Mouse (Mus musculus) CH12.LX (cell line): ENCODE measurements around the gene Ctnnbip1. TPM values are rescaled to one million over a fixed set of nuclear protein-coding genes. Genes with fewer than 3 reads are reported as not detected.

Experiments used
- DNase-seq: peaks from one replicate; pipeline ENCODE4 v3.0.0-alpha.2; 2013; ENCODE audit errors: extremely low read depth
- H3K27ac ChIP-seq: 2 replicates; pipeline ENCODE4 v1.5.1; 2012; ENCODE audit warnings: low read depth, mild to moderate bottlenecking, control low read depth, moderate library complexity; ENCODE audit not compliant: insufficient read depth
- H3K27me3 ChIP-seq: replicated peaks from 2 replicates; pipeline ENCODE3; 2012; ENCODE audit warnings: inconsistent platforms
- H3K36me3 ChIP-seq, 2 experiments: replicated peaks in 1 of 2; 2 replicates each; pipeline versions ENCODE3 to v1.6.1; 2012; ENCODE audit warnings: inconsistent platforms in 1 of 2, low read length in 1 of 2, mild to moderate bottlenecking in 1 of 2, mixed read lengths in 1 of 2, moderate library complexity in 1 of 2; ENCODE audit not compliant: control insufficient read depth in 1 of 2, insufficient read depth in 1 of 2
- H3K4me1 ChIP-seq, 2 experiments: 2 replicates each; pipeline ENCODE4 v1.6.1; 2012; ENCODE audit warnings: inconsistent platforms in 1 of 2, moderate library complexity in 1 of 2; ENCODE audit not compliant: insufficient read depth in 2 of 2, control insufficient read depth in 1 of 2
- H3K4me2 ChIP-seq: 2 replicates; pipeline ENCODE4 v1.6.1; 2012; ENCODE audit warnings: low read depth, mild to moderate bottlenecking, control low read depth; ENCODE audit not compliant: poor library complexity, insufficient read depth, severe bottlenecking
- H3K4me3 ChIP-seq, 3 experiments: fragments of 150-350 bp in 1 of 3; sonication (generic) in 1 of 3; replicated peaks in 1 of 3; 2 replicates each; pipeline versions ENCODE3 to v1.5.1; 2011 to 2012; ENCODE audit warnings: low read depth in 2 of 3, low read length in 2 of 3, mild to moderate bottlenecking in 2 of 3, moderate library complexity in 2 of 3, control low read depth in 1 of 3, improper control_type of control experiment in 1 of 3, inconsistent platforms in 1 of 3, mixed read lengths in 1 of 3; ENCODE audit not compliant: poor library complexity in 1 of 3
- H3K79me2 ChIP-seq: replicated peaks from 2 replicates; pipeline ENCODE4 v1.6.1; 2012; ENCODE audit warnings: mild to moderate bottlenecking, moderate library complexity; ENCODE audit not compliant: control insufficient read depth, poor library complexity, insufficient read depth, severe bottlenecking; ENCODE audit errors: extremely low read depth
- H3K9ac ChIP-seq: 2 replicates; pipeline ENCODE4 v1.6.1; 2012; ENCODE audit warnings: low read depth, mild to moderate bottlenecking, control low read depth, moderate library complexity; ENCODE audit not compliant: insufficient read depth
- H3K9me3 ChIP-seq: replicated peaks from 2 replicates; pipeline ENCODE3; 2012; ENCODE audit warnings: low read length, inconsistent platforms, mixed read lengths
- CHD1 ChIP-seq: IDR thresholded peaks from 2 replicates; pipeline ENCODE4 v1.6.1; 2012; ENCODE audit warnings: low read depth, low read length, improper control_type of control experiment, inconsistent platforms
- CTCF ChIP-seq, 2 experiments: IDR thresholded peaks in 1 of 2; conservative IDR thresholded peaks in 1 of 2; 2 replicates each; pipeline ENCODE4 v1.5.1; 2011 to 2012; ENCODE audit warnings: low read depth in 2 of 2, low read length in 2 of 2, improper control_type of control experiment in 1 of 2, inconsistent platforms in 1 of 2, mild to moderate bottlenecking in 1 of 2, moderate library complexity in 1 of 2
- E2F4 ChIP-seq: IDR thresholded peaks from 2 replicates; pipeline ENCODE4 v1.6.1; 2011; ENCODE audit warnings: low read depth, low read length, improper control_type of control experiment; ENCODE audit not compliant: insufficient replicate concordance
- ELF1 ChIP-seq: IDR thresholded peaks from 2 replicates; pipeline ENCODE4 v1.6.1; 2014; ENCODE audit warnings: low read depth, mild to moderate bottlenecking, inconsistent platforms, low read length, improper control_type of control experiment
- EP300 ChIP-seq: IDR thresholded peaks from 2 replicates; pipeline ENCODE4 v1.6.1; 2011; ENCODE audit warnings: low read length, improper control_type of control experiment
- GABPA ChIP-seq: IDR thresholded peaks from 2 replicates; pipeline ENCODE4 v1.6.1; 2012; ENCODE audit warnings: low read depth, low read length, improper control_type of control experiment, inconsistent platforms; ENCODE audit not compliant: insufficient replicate concordance
- HCFC1 ChIP-seq: IDR thresholded peaks from 2 replicates; pipeline ENCODE4 v1.6.1; 2012; ENCODE audit warnings: low read depth, mild to moderate bottlenecking, inconsistent platforms, low read length, improper control_type of control experiment
- JUN ChIP-seq: IDR thresholded peaks from 2 replicates; pipeline ENCODE4 v1.6.1; 2011; ENCODE audit warnings: low read depth, mild to moderate bottlenecking, low read length, improper control_type of control experiment, moderate library complexity; ENCODE audit not compliant: insufficient read depth
- JUND ChIP-seq: conservative IDR thresholded peaks from 2 replicates; pipeline ENCODE4 v1.6.1; 2011; ENCODE audit warnings: low read depth, low read length, improper control_type of control experiment
- KAT2A ChIP-seq: IDR thresholded peaks from 2 replicates; pipeline ENCODE4 v1.6.1; 2012; ENCODE audit warnings: low read length, improper control_type of control experiment, inconsistent platforms; ENCODE audit not compliant: insufficient replicate concordance
- NRF1 ChIP-seq: IDR thresholded peaks from 2 replicates; pipeline ENCODE4 v1.6.1; 2014; ENCODE audit warnings: low read depth, mild to moderate bottlenecking, inconsistent platforms, low read length, improper control_type of control experiment, moderate library complexity
- POLR2AphosphoS2 ChIP-seq: IDR thresholded peaks from 2 replicates; pipeline ENCODE4 v1.6.1; 2011; ENCODE audit warnings: low read depth, low read length, improper control_type of control experiment
- TBP ChIP-seq: conservative IDR thresholded peaks from 2 replicates; pipeline ENCODE4 v1.6.1; 2011; ENCODE audit warnings: low read depth, low read length, improper control_type of control experiment
- UBTF ChIP-seq: IDR thresholded peaks from 2 replicates; pipeline ENCODE4 v1.6.1; 2012; ENCODE audit warnings: low read depth, mild to moderate bottlenecking, inconsistent platforms, low read length, improper control_type of control experiment, moderate library complexity
- dilution Hi-C: fragments of 300-500 bp; cut with MboI; formaldehyde crosslinking; loops from 2 replicates; pipeline ENCODE4 v1.14.3; 2020; ENCODE audit warnings: low sequenced_read_pairs; ENCODE audit not compliant: extremely low pct_unique_long_range_greater_than_20kb, extremely low pct_ligation_motif_present
- in situ Hi-C: fragments of 300-500 bp; cut with MboI; formaldehyde crosslinking; loops from 3 replicates; pipeline ENCODE4 v1.14.3; 2019; ENCODE audit warnings: low sequenced_read_pairs, low pct_ligation_motif_present, low pct_unique_long_range_greater_than_20kb, mixed read lengths
- polyA plus RNA-seq: library from polyadenylated mRNA; unstranded; fragments of >175 nt; gene quantifications from 2 replicates; pipeline ENCODE4 v1.2.1, GENCODE M21; 2012; ENCODE audit warnings: low read depth; ENCODE audit not compliant: insufficient read length
- total RNA-seq, 2 experiments: library from RNA; depleted of rRNA; stranded (reverse); fragments of 300-350 nt in 1 of 2; fragments of >200 nt in 1 of 2; gene quantifications; 2 replicates each; pipeline ENCODE4 v1.2.3; 2012 to 2014

Ctnnbip1 gene
- total and polyA plus RNA-seq, 3 experiments: 4.5 to 5.9 (median 5.7) TPM

DNA sequence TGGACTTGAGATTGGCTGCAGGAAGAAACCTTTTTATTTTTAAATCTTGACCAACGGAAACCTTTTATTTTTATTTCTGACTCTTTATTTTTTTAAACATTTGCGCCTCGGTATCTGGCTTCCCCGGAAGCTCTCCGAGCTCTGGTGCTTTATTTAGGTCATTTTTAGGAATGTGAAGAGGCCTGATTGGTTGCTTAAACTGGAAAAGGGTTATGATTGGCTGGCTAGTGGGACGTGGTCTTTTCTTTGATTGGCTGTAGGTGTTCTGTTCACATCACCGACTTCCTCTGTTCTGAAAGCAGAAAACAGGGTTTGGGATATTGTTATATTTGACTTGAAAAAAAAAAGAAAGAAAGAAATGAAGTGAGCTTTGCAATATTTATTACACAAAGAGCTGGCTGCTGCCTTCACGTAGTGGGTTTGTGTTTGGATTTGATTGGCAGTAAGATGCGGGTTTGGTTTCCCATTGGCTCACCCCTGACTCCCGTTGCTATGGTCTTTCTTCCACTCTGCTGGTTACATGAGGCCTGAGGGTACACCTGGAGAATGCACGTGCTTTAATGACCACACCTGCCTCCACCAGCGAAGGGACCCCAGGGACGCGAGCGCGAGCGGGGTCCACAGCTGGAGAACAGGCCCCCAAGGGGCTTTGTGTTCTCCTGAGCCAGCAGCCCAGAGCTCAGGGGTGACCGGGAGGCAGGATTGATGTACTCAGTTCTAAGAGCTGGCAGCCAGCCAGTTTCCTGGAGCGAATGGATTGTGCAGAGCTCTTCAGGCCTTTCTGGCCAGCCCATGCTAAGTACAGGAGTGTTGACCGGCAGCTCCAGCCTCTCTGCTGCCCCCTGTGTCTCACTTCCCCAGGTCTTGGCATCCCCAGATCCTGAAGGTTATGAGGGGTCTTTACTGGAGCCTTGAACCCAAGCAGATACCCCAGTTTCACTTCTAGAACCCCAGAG lies 46.7 kb downstream of the Ctnnbip1 start:
- no peak overlapping the region for H3K4me2 ChIP-seq
- no peak overlapping the region for H3K4me3 ChIP-seq
- in situ Hi-C loops: no loop called here
- peaks cover 9 to 11% of the 10 kb centered on the region in 2 experiments for H3K4me1 ChIP-seq
- H3K9me3 ChIP-seq: no peaks in the 10 kb centered on the region
- H3K36me3 ChIP-seq: peaks cover 0 to 2% of the 10 kb centered on the region in 2 experiments
- TF ChIP-seq CTCF (conservative IDR thresholded peaks at IDR 0.05 in 1 of 2, IDR thresholded peaks at IDR 0.05 in 1 of 2; ENCODE audit: low read depth in 2 of 2, low read length in 2 of 2) (0 out of 4 replicates have a peak, but pooled peaks of 1 of the 2 experiments have one; percentile 17), UBTF (no peak)
- no peak overlapping the region for H3K27ac ChIP-seq
- no peak overlapping the region for H3K9ac ChIP-seq
- no peaks in the 10 kb centered on the region for H3K79me2 ChIP-seq
- DNase-seq: no peak
- dilution Hi-C loops: no loop called here
- H3K27me3 ChIP-seq: no peaks in the 10 kb centered on the region

DNA sequence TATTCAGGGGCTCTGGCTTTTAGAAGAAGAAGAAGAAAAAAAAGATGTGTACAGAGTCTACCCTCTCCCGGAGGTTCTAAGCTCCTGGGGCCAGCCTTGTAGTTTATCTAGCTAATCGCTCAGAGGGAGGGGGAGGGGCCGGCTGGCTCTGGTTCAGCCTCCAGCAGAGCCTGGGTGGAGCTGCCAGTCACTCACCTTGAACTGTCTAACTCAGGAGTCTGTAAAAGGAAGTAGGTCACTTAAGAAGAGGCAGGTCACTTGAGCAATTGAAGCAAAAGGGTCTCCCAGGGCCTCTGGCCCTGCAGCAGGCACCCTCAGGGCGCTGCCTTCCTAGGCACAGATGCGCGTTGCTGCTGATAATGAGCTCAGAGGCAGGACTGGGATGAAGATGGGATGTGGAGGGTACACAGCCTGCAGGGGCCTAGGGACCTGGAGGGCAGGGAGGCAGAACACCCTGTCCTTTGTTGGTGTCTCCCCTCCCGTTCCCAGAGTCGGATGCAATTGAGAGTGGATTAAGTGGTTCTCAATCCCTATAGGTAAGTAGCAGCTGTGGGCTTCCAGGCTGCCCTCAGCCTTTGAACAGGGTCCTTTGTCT lies 49.5 kb downstream of the Ctnnbip1 start:
- in situ Hi-C loops: no loop called here
- peaks cover 0 to 2% of the 10 kb centered on the region in 2 experiments for H3K36me3 ChIP-seq
- no peaks in the 10 kb centered on the region for H3K9me3 ChIP-seq
- no peak overlapping the region for H3K4me3 ChIP-seq
- TF ChIP-seq TBP: no peak
- TF ChIP-seq ELF1: no peak
- TF ChIP-seq E2F4: no peak
- TF ChIP-seq KAT2A: no peak
- no peak for TF ChIP-seq CHD1
- TF ChIP-seq JUN: no peak
- TF ChIP-seq POLR2AphosphoS2: no peak
- TF ChIP-seq NRF1: no peak
- no peak for TF ChIP-seq HCFC1
- no peak for TF ChIP-seq JUND
- TF ChIP-seq EP300: no peak
- TF ChIP-seq GABPA: no peak
- H3K27me3 ChIP-seq: no peaks in the 10 kb centered on the region
- no peaks in the 10 kb centered on the region for H3K79me2 ChIP-seq
- H3K9ac ChIP-seq: no peak overlapping the region
- H3K4me1 ChIP-seq: peaks cover 14 to 17% of the 10 kb centered on the region in 2 experiments
- dilution Hi-C loops: no loop called here
- no peak overlapping the region for H3K27ac ChIP-seq
- no peak overlapping the region for H3K4me2 ChIP-seq
- DNase-seq: no peak
